Mouse (Mus musculus) hindbrain, embryonic 15.5 days (tissue): ENCODE results near the gene Ccl1. TPM values are rescaled to one million over a fixed set of nuclear protein-coding genes. Genes with fewer than 3 reads are reported as not detected.

Source experiments
- ATAC-seq: fragments of 200-750 bp; cut with Nextera tagmentation; 2 replicates; pipeline ENCODE4 v1.8.0; 2017; ENCODE audit warnings: low read depth, moderate number of reproducible peaks, moderate TSS enrichment; ENCODE audit not compliant: low FRiP score
- H3K27ac ChIP-seq: fragments of 300-500 bp; sonication (generic); replicated peaks from 2 replicates; pipeline ENCODE4 v1.5.1; 2015; ENCODE audit warnings: mild to moderate bottlenecking, inconsistent platforms
- H3K27me3 ChIP-seq: fragments of 300-500 bp; sonication (generic); 2 replicates; pipeline ENCODE4 v1.6.1; 2015; ENCODE audit warnings: control low read depth, inconsistent platforms
- H3K36me3 ChIP-seq: fragments of 300-500 bp; sonication (generic); 2 replicates; pipeline ENCODE4 v1.6.1; 2015; ENCODE audit warnings: control low read depth, inconsistent platforms
- H3K4me1 ChIP-seq: fragments of 300-500 bp; sonication (generic); replicated peaks from 2 replicates; pipeline ENCODE4 v1.6.1; 2015; ENCODE audit warnings: control low read depth, inconsistent platforms
- H3K4me2 ChIP-seq: fragments of 300-500 bp; sonication (generic); 2 replicates; pipeline ENCODE4 v1.6.1; 2015; ENCODE audit warnings: moderate library complexity, mild to moderate bottlenecking, inconsistent platforms
- H3K4me3 ChIP-seq: fragments of 300-500 bp; sonication (generic); 2 replicates; pipeline ENCODE4 v1.5.1; 2015; ENCODE audit warnings: mild to moderate bottlenecking, inconsistent platforms
- H3K9ac ChIP-seq: fragments of 300-500 bp; sonication (generic); 2 replicates; pipeline ENCODE4 v1.6.1; 2015; ENCODE audit warnings: inconsistent platforms
- H3K9me3 ChIP-seq: fragments of 300-500 bp; sonication (generic); 2 replicates; pipeline ENCODE4 v1.6.1; 2016; ENCODE audit warnings: control low read depth, inconsistent platforms
- WGBS: fragments of 180-500 bp; shearing (Covaris S2); methylation state at CpG from one replicate; pipeline ENCODE4 v1.1.7; 2015; 5-methylcytosine and 5-hydroxymethylcytosine counted together
- polyA plus RNA-seq: library from polyadenylated mRNA; unstranded; fragments of >200 nt; fragmentation: Nextera tagmentation; extraction: Ambion mirVana; gene quantifications from 2 replicates; pipeline ENCODE4 v1.2.1, GENCODE M21; 2015

The Ccl1 gene
- polyA plus RNA-seq, 1 experiment from 2014 or later: 0.66 TPM

- no peak for ATAC-seq
- H3K36me3 ChIP-seq: no peaks in the 10 kb centered on the region
- no peaks in the 10 kb centered on the region for H3K4me1 ChIP-seq
- H3K4me3 ChIP-seq: no peak overlapping the region
- 66% methylated on average over 7 of the region's 7 CpGs for WGBS
- H3K27ac ChIP-seq: no peak overlapping the region
- H3K9ac ChIP-seq: no peak overlapping the region
- no peaks in the 10 kb centered on the region for H3K27me3 ChIP-seq
- H3K4me2 ChIP-seq: no peak overlapping the region
- no peaks in the 10 kb centered on the region for H3K9me3 ChIP-seq
Measured at GRCm38 (mm10) chr11:82171316-82172071, 134.0 kb downstream of the Ccl1 start.

GRCm38 (mm10) chr11:82169456-82169855 lies 136.0 kb downstream of the Ccl1 start:
- 95% methylated on average over 4 of the region's 4 CpGs for WGBS
- Histone ChIP-seq H3K4me2 (no peak overlapping the region), H3K9ac (no peak overlapping the region), H3K36me3 (no peaks in the 10 kb centered on the region), H3K4me3 (no peak overlapping the region), H3K4me1 (no peaks in the 10 kb centered on the region), H3K27ac (no peak overlapping the region), H3K9me3 (no peaks in the 10 kb centered on the region), H3K27me3 (no peaks in the 10 kb centered on the region)
- ATAC-seq: no peak

- 97% methylated on average over 2 of the region's 2 CpGs for WGBS
- no peaks in the 10 kb centered on the region for H3K27me3 ChIP-seq
- H3K9ac ChIP-seq: no peak overlapping the region
- no peak overlapping the region for H3K4me3 ChIP-seq
- no peak overlapping the region for H3K27ac ChIP-seq
- no peak overlapping the region for H3K4me2 ChIP-seq
- H3K36me3 ChIP-seq: no peaks in the 10 kb centered on the region
- H3K9me3 ChIP-seq: no peaks in the 10 kb centered on the region
- no peaks in the 10 kb centered on the region for H3K4me1 ChIP-seq
- no peak for ATAC-seq
Measured at GRCm38 (mm10) chr11:82168308-82168707, 137.2 kb downstream of the Ccl1 start.

- H3K9ac ChIP-seq: no peak overlapping the region
- no peak for ATAC-seq
- no peak overlapping the region for H3K4me3 ChIP-seq
- H3K4me2 ChIP-seq: no peak overlapping the region
- H3K27ac ChIP-seq: no peak overlapping the region
- 76% methylated on average over 8 of the region's 8 CpGs for WGBS
- no peaks in the 10 kb centered on the region for H3K27me3 ChIP-seq
- no peaks in the 10 kb centered on the region for H3K4me1 ChIP-seq
- H3K9me3 ChIP-seq: no peaks in the 10 kb centered on the region
- H3K36me3 ChIP-seq: no peaks in the 10 kb centered on the region
Measured at GRCm38 (mm10) chr11:82163285-82163684, 142.2 kb downstream of the Ccl1 start.

- no peaks in the 10 kb centered on the region for H3K9me3 ChIP-seq
- H3K4me3 ChIP-seq: no peak overlapping the region
- no peak overlapping the region for H3K9ac ChIP-seq
- no peaks in the 10 kb centered on the region for H3K36me3 ChIP-seq
- WGBS: 94% methylated on average over 2 of the region's 2 CpGs
- H3K4me2 ChIP-seq: no peak overlapping the region
- no peak overlapping the region for H3K27ac ChIP-seq
- no peaks in the 10 kb centered on the region for H3K4me1 ChIP-seq
- no peaks in the 10 kb centered on the region for H3K27me3 ChIP-seq
- no peak for ATAC-seq
Measured at GRCm38 (mm10) chr11:82159126-82159525, 146.4 kb downstream of the Ccl1 start.

- Histone ChIP-seq H3K4me3 (no peak overlapping the region), H3K27ac (no peak overlapping the region), H3K9ac (no peak overlapping the region), H3K27me3 (no peaks in the 10 kb centered on the region), H3K4me1 (no peaks in the 10 kb centered on the region), H3K4me2 (no peak overlapping the region), H3K36me3 (no peaks in the 10 kb centered on the region), H3K9me3 (no peaks in the 10 kb centered on the region)
- ATAC-seq: no peak
- 65% methylated on average over 7 of the region's 7 CpGs for WGBS
Measured at GRCm38 (mm10) chr11:82139492-82140094, 165.9 kb downstream of the Ccl1 start.

- 87% methylated on average over 2 of the region's 2 CpGs for WGBS
Measured at GRCm38 (mm10) chr11:82136196-82136595, 169.3 kb downstream of the Ccl1 start.

GRCm38 (mm10) chr11:82132977-82133376 lies 172.5 kb downstream of the Ccl1 start:
- Histone ChIP-seq H3K4me1 (no peaks in the 10 kb centered on the region), H3K27me3 (no peaks in the 10 kb centered on the region), H3K4me3 (no peak overlapping the region), H3K9ac (no peak overlapping the region), H3K27ac (no peak overlapping the region), H3K4me2 (no peak overlapping the region), H3K9me3 (no peaks in the 10 kb centered on the region), H3K36me3 (no peaks in the 10 kb centered on the region)
- no peak for ATAC-seq
- 79% methylated on average over 1 of the region's 1 CpGs for WGBS

More at GRCm38 (mm10) chr11:82136196-82136595, 169.3 kb downstream of the Ccl1 start:
- no peak overlapping the region for H3K4me2 ChIP-seq
- H3K27me3 ChIP-seq: no peaks in the 10 kb centered on the region
- H3K27ac ChIP-seq: no peak overlapping the region
- no peaks in the 10 kb centered on the region for H3K36me3 ChIP-seq
- ATAC-seq: no peak
- no peak overlapping the region for H3K9ac ChIP-seq
- no peaks in the 10 kb centered on the region for H3K9me3 ChIP-seq
- H3K4me1 ChIP-seq: no peaks in the 10 kb centered on the region
- H3K4me3 ChIP-seq: no peak overlapping the region

Other genes starting within 250 kb of the Ccl1 start
- gene Ccl11, start 247.9 kb downstream of the Ccl1 start, polyA plus RNA-seq: 0.27 and 0.54 TPM in 2 replicates
- gene Ccl12, start 203.8 kb downstream of the Ccl1 start, polyA plus RNA-seq: 1.4 and 2.9 TPM in 2 replicates
- gene Ccl8, start 190.5 kb downstream of the Ccl1 start, polyA plus RNA-seq: not detected in 2 replicates
- gene Tmem132e, start 83.2 kb upstream of the Ccl1 start, polyA plus RNA-seq: 4.2 and 4.3 TPM in 2 replicates